Mouse (Mus musculus): Measurements from ENCODE around the gene Gk2. TPM values are rescaled to one million over a fixed set of nuclear protein-coding genes. Genes with fewer than 3 reads are reported as not detected.

The Gk2 gene
- polyA plus RNA-seq, 1 experiment from 2014 or later: not detected

DNA sequence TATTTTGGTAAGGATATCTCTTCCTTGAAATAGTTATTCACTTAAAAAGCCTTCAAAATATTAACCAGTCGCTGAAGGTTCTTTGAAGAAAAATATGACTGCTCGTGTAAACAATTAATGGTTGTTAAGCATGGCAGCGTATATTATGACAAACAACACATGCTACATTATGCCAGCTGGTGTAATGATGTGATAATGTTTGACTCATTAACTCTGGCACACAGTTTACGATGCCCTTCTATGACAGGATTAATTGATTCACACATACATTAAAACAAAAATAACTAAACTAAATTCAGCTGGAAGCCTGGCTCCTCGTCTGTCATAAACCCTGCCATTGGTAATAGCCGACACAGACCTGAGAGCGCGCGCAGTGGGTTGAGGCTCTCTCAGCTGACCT is 26.8 kb downstream of the Gk2 start:
- Histone ChIP-seq H3K4me2 (no peak overlapping the region), H3K9me3 (no peaks in the 10 kb centered on the region), H3K9ac (no peak overlapping the region), H3K27me3 (replicated peaks) (no peaks in the 10 kb centered on the region), H3K36me3 (no peaks in the 10 kb centered on the region), H3K4me3 (replicated peaks) (no peak overlapping the region), H3K27ac (no peak overlapping the region), H3K4me1 (no peaks in the 10 kb centered on the region)
- no peak for ATAC-seq (ENCODE audit: insufficient read depth, low FRiP score, low read depth)
- 74% methylated on average over 9 of the region's 9 CpGs for WGBS

DNA sequence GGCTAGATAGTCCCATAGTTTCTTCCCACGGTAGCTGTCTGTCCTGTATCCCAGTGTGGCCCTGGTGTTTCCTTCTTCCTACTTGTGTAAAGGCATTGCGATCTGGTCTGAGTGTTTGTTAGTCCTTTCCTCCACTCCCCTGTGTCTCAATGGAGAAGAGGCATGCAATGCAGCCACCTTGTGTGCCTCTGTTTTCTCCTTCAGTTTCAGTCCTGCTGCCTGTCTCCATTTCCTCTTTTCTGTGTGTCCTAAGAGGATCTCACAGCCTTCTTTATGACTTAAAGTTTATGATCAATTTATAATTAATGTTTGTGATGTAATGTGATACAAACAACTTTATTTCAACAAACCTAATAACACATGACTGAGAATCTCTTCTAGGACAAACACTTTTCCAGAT is 35.2 kb downstream of the Gk2 start:
- H3K27me3 ChIP-seq (replicated peaks): no peaks in the 10 kb centered on the region
- ATAC-seq (ENCODE audit: insufficient read depth, low FRiP score, low read depth): no peak
- H3K27ac ChIP-seq: no peak overlapping the region
- no peak overlapping the region for H3K9ac ChIP-seq
- no peaks in the 10 kb centered on the region for H3K36me3 ChIP-seq
- 78% methylated on average over 2 of the region's 2 CpGs for WGBS
- H3K4me3 ChIP-seq (replicated peaks): no peak overlapping the region
- no peaks in the 10 kb centered on the region for H3K9me3 ChIP-seq
- H3K4me1 ChIP-seq: no peaks in the 10 kb centered on the region
- no peak overlapping the region for H3K4me2 ChIP-seq

GRCm38 (mm10) chr5:97417185-97417584 is 39.6 kb downstream of the Gk2 start:
- H3K27ac ChIP-seq: no peak overlapping the region
- H3K4me3 ChIP-seq (replicated peaks): no peak overlapping the region
- WGBS: 63% methylated on average over 2 of the region's 2 CpGs

DNA sequence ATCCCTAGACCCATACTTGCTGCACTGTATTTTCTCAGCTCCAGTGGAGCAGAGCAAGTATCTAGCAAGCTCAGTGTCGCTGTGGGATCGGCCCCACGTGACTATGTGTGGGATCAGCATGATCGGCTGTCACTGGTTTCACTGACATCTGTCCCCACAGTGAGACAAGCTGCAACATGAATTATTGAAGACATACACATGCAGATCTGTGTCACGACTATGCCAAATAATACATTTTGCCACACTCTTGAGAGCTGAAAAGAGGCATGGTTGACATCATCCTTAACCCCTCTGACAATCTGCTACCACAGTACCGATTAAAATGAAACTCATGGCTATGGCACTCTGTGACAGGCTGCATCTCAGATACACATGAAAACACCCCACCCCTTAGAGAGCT is 41.0 kb downstream of the Gk2 start:
- Histone ChIP-seq H3K4me1 (no peaks in the 10 kb centered on the region), H3K4me3 (replicated peaks) (no peak overlapping the region), H3K36me3 (no peaks in the 10 kb centered on the region), H3K4me2 (no peak overlapping the region), H3K9me3 (no peaks in the 10 kb centered on the region), H3K27ac (no peak overlapping the region), H3K9ac (no peak overlapping the region), H3K27me3 (replicated peaks) (no peaks in the 10 kb centered on the region)
- no peak for ATAC-seq (ENCODE audit: insufficient read depth, low FRiP score, low read depth)
- 84% methylated on average over 6 of the region's 6 CpGs for WGBS

More at GRCm38 (mm10) chr5:97417185-97417584, 39.6 kb downstream of the Gk2 start:
- no peaks in the 10 kb centered on the region for H3K4me1 ChIP-seq
- H3K4me2 ChIP-seq: no peak overlapping the region
- H3K36me3 ChIP-seq: no peaks in the 10 kb centered on the region
- no peaks in the 10 kb centered on the region for H3K27me3 ChIP-seq (replicated peaks)
- ATAC-seq (ENCODE audit: insufficient read depth, low FRiP score, low read depth): no peak
- no peaks in the 10 kb centered on the region for H3K9me3 ChIP-seq
- H3K9ac ChIP-seq: no peak overlapping the region

DNA sequence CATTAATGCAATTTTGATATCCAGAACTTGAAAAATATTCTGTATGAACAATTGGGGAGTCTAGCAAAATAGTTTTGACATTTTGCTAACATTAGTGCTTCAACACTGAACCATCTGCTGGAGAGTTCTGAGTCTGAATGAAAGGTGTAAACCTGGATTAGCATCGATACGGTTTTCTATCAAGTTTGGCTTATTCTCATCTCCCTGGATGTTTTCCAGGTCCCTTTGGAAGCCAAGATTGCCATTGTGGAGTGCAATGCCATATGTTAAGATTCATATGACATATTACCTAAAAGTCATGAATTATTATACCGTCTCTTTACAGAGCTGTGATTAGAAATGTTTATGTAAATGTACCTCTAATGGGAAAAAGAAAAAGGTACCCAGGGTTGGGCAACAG is 43.1 kb downstream of the Gk2 start:
- no peak for ATAC-seq (ENCODE audit: insufficient read depth, low FRiP score, low read depth)
- no peak overlapping the region for H3K9ac ChIP-seq
- 57% methylated on average over 3 of the region's 3 CpGs for WGBS

GRCm38 (mm10) chr5:97410190-97410589 is 46.6 kb downstream of the Gk2 start:
- no peak overlapping the region for H3K4me3 ChIP-seq (replicated peaks)
- ATAC-seq (ENCODE audit: insufficient read depth, low FRiP score, low read depth): no peak
- no peaks in the 10 kb centered on the region for H3K9me3 ChIP-seq
- no peak overlapping the region for H3K9ac ChIP-seq
- no peaks in the 10 kb centered on the region for H3K36me3 ChIP-seq
- no peaks in the 10 kb centered on the region for H3K4me1 ChIP-seq
- 75% methylated on average over 6 of the region's 6 CpGs for WGBS
- H3K27ac ChIP-seq: no peak overlapping the region
- H3K4me2 ChIP-seq: no peak overlapping the region
- H3K27me3 ChIP-seq (replicated peaks): no peaks in the 10 kb centered on the region

More for the DNA sequence above, 43.1 kb downstream of the Gk2 start:
- H3K27ac ChIP-seq: no peak overlapping the region
- no peaks in the 10 kb centered on the region for H3K9me3 ChIP-seq
- no peaks in the 10 kb centered on the region for H3K27me3 ChIP-seq (replicated peaks)
- H3K36me3 ChIP-seq: no peaks in the 10 kb centered on the region
- H3K4me3 ChIP-seq (replicated peaks): no peak overlapping the region
- no peaks in the 10 kb centered on the region for H3K4me1 ChIP-seq
- H3K4me2 ChIP-seq: no peak overlapping the region

DNA sequence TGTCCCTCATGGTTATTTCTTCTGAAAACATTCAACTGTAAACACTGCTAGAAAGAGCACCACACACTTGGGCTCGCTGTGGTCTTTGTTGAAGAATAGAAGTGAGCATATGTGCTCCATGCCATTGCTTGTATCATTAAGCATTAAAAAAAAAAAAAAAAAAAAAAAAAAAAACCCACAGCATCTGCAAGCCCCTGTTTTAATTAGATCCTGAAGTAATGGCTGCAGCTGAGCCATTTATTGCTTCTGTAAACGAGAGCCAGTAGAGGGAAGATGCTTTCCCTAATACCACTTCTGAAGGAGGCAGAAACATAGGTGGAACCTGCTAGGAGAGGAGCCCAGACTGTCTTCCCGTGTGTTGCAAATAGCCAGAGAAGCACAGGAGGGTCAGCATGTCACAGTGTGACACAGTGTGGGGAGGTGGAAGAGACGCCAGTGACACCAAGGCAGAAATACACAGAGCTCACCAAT is 47.6 kb downstream of the Gk2 start:
- Histone ChIP-seq H3K4me2 (no peak overlapping the region), H3K4me3 (replicated peaks) (no peak overlapping the region), H3K36me3 (no peaks in the 10 kb centered on the region), H3K27me3 (replicated peaks) (no peaks in the 10 kb centered on the region), H3K9ac (no peak overlapping the region), H3K4me1 (no peaks in the 10 kb centered on the region), H3K9me3 (no peaks in the 10 kb centered on the region), H3K27ac (no peak overlapping the region)
- WGBS: 62% methylated on average over 4 of the region's 4 CpGs
- no peak for ATAC-seq (ENCODE audit: insufficient read depth, low FRiP score, low read depth)

Other genes starting within 250 kb of the Gk2 start
- gene Naa11, start 64.6 kb downstream of the Gk2 start, polyA plus RNA-seq (2015; fragmentation: Nextera tagmentation; extraction: Ambion mirVana): 0.06 TPM in 2 replicates

Measured in stomach, embryonic 15.5 days (tissue).